Mouse (Mus musculus) heart, postnatal 0 days (tissue): Measurements from ENCODE around the gene Mvp.

Source experiments
- CTCF ChIP-seq: IDR thresholded peaks from 2 replicates; pipeline ENCODE4 v1.5.1; 2016; ENCODE audit warnings: antibody characterized with exemption, control low read depth, low read depth
- EP300 ChIP-seq: IDR thresholded peaks from 2 replicates; pipeline ENCODE4 v1.6.1; 2016; ENCODE audit warnings: antibody characterized with exemption, low read depth

GRCm38 (mm10) chr7:127014993-127015392 lies 572 bp upstream of the Mvp start:
- TF ChIP-seq CTCF: no peak
- no peak for TF ChIP-seq EP300
